Mouse (Mus musculus) forebrain, embryonic 13.5 days (tissue): ENCODE measurements around the gene Mylpf. TPM values are rescaled to one million over a fixed set of nuclear protein-coding genes. Genes with fewer than 3 reads are reported as not detected.

Experiments
- ATAC-seq: fragments of 200-750 bp; cut with Nextera tagmentation; 2 replicates; pipeline ENCODE4 v1.8.0; 2017
- H3K27ac ChIP-seq: fragments of 300-500 bp; sonication (generic); 2 replicates; pipeline ENCODE4 v1.5.1; 2015; ENCODE audit warnings: inconsistent platforms, mild to moderate bottlenecking, moderate library complexity
- H3K27me3 ChIP-seq: fragments of 300-500 bp; sonication (generic); 2 replicates; pipeline ENCODE4 v1.6.1; 2015; ENCODE audit warnings: mild to moderate bottlenecking, inconsistent platforms
- H3K36me3 ChIP-seq: fragments of 300-500 bp; sonication (generic); 2 replicates; pipeline ENCODE4 v1.6.1; 2015; ENCODE audit warnings: mild to moderate bottlenecking, inconsistent platforms; ENCODE audit not compliant: poor library complexity, severe bottlenecking
- H3K4me1 ChIP-seq: fragments of 300-500 bp; sonication (generic); 2 replicates; pipeline ENCODE4 v1.6.1; 2015; ENCODE audit warnings: inconsistent platforms
- H3K4me2 ChIP-seq: fragments of 300-500 bp; sonication (generic); 2 replicates; pipeline ENCODE4 v1.6.1; 2015; ENCODE audit warnings: inconsistent platforms, mild to moderate bottlenecking, moderate library complexity
- H3K4me3 ChIP-seq: fragments of 300-500 bp; sonication (generic); 2 replicates; pipeline ENCODE4 v1.5.1; 2015; ENCODE audit warnings: mild to moderate bottlenecking, inconsistent platforms
- H3K9ac ChIP-seq: fragments of 300-500 bp; sonication (generic); 2 replicates; pipeline ENCODE4 v1.6.1; 2015; ENCODE audit warnings: mild to moderate bottlenecking, inconsistent platforms
- H3K9me3 ChIP-seq: fragments of 300-500 bp; sonication (generic); replicated peaks from 2 replicates; pipeline ENCODE4 v1.6.1; 2016; ENCODE audit warnings: inconsistent platforms
- WGBS: fragments of 180-500 bp; shearing (Covaris S2); methylation state at CpG from one replicate; pipeline ENCODE4 v1.1.7; 2015; 5-methylcytosine and 5-hydroxymethylcytosine counted together
- polyA plus RNA-seq: library from polyadenylated mRNA; unstranded; fragments of >200 nt; fragmentation: Nextera tagmentation; extraction: Ambion mirVana; gene quantifications from 2 replicates; pipeline ENCODE4 v1.2.1, GENCODE M21; 2015

The Mylpf gene
- polyA plus RNA-seq, 1 experiment from 2014 or later = 9.8 TPM

GRCm38 (mm10) chr7:127209851-127210250, 1.2 kb downstream of the Mylpf start:
- no peak overlapping the region; the same call in 1 of the 2 replicates for H3K9ac ChIP-seq

GRCm38 (mm10) chr7:127210266-127210665, 1.6 kb downstream of the Mylpf start:
- Histone ChIP-seq H3K27me3 (peaks cover 9% of the 10 kb centered on the region), H3K4me2 (no peak overlapping the region), H3K36me3 (no peaks in the 10 kb centered on the region; the same call in 1 of the 2 replicates), H3K9ac (no peak overlapping the region), H3K4me3 (no peak overlapping the region), H3K9me3 (no peaks in the 10 kb centered on the region), H3K27ac (no peak overlapping the region), H3K4me1 (peaks cover 35% of the 10 kb centered on the region)
- ATAC-seq = no peak
- 93% methylated on average over 4 of the region's 4 CpGs for WGBS

More at GRCm38 (mm10) chr7:127209851-127210250, 1.2 kb downstream of the Mylpf start:
- H3K4me1 ChIP-seq = peaks cover 35% of the 10 kb centered on the region
- peaks cover 7% of the 10 kb centered on the region for H3K27me3 ChIP-seq
- WGBS = 83% methylated on average over 5 of the region's 5 CpGs
- no peaks in the 10 kb centered on the region; the same call in 1 of the 2 replicates for H3K36me3 ChIP-seq
- H3K27ac ChIP-seq = no peak overlapping the region
- H3K4me3 ChIP-seq = peak overlapping the region; percentile 96; the same call in 1 of the 2 replicates
- no peaks in the 10 kb centered on the region for H3K9me3 ChIP-seq
- ATAC-seq = no peak
- peak overlapping the region; percentile 71 for H3K4me2 ChIP-seq

DNA sequence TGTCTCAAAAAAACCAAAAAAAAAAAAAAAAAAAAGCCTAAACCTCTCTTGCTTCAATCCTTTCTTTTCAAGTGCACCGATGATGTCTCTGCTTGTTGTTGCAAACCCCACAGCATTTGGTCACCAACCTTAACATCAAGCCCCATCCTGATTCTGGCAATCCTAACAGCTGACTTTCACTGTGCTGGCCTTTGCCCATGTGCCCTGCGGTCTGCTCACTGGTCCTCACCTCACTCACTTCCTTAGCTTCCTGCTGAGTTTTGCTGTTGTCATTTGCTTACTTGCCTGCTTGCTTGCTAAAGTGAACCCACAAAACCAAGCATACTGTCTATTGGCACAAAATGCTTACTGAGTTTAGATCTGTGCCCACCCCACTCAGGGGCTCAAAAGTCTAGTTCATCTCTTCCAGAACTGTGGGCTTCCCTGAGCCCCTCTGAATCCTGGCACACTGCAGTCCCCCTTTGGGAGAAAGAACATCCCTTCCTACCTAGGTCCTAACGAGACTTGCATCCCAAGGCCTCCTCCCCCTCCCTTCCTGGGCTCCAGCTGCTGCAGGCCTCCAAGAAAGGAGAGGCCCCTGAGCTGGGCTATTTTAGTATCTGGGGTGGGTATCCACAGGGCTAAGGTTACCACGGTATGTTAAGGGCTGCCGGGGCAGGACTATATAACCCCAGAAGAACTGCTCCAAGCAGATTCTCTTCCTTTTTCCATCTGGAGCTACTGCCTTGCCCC, 2.5 kb downstream of the Mylpf start:
- 73% methylated on average over 5 of the region's 5 CpGs for WGBS
- peaks cover 9% of the 10 kb centered on the region for H3K27me3 ChIP-seq
- no peaks in the 10 kb centered on the region for H3K9me3 ChIP-seq
- no peak for ATAC-seq
- no peak overlapping the region for H3K4me3 ChIP-seq
- H3K4me2 ChIP-seq = no peak overlapping the region
- H3K9ac ChIP-seq = no peak overlapping the region
- no peak overlapping the region for H3K27ac ChIP-seq
- H3K4me1 ChIP-seq = peaks cover 30% of the 10 kb centered on the region
- H3K36me3 ChIP-seq = no peaks in the 10 kb centered on the region

DNA sequence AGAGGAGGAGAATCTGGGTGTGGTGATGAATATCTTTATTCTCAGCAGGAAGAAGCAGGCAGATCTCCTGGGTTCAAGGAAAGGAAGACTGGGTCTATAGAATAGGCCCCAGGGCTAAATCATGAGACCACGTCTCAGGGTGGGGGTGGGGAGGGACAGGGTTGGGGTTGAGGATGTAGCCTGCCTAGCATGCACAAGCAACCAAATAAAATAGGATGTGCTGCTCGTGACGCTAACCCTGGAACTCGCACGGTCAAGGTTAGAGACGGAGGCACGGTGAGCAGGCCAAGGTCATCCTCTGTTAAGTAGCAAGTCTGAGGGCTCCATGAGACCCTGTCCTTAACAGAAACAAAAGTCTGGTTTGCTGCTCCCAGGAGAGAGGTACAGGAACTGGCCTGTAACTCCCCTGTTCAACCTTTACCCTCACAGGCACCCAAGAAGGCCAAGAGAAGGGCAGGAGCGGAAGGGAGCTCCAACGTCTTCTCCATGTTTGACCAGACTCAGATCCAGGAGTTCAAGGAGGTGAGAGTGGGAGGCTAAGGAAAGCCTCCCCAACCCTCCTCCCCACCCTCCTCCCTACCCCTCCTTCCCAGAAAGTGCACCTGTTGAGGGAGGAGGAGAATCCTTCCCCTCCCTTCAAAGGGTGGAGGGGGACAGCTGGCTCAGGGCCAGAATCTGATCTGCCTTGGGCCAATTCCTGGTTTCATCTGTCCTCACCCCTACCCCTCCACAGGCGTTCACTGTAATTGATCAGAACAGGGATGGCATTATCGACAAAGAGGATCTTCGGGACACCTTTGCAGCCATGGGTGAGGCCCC, 4.0 kb downstream of the Mylpf start:
- peaks cover 16% of the 10 kb centered on the region for H3K4me1 ChIP-seq
- no peak for ATAC-seq
- peaks cover 9% of the 10 kb centered on the region for H3K27me3 ChIP-seq
- H3K4me3 ChIP-seq = no peak overlapping the region
- H3K9me3 ChIP-seq = no peaks in the 10 kb centered on the region
- H3K27ac ChIP-seq = no peak overlapping the region
- no peak overlapping the region for H3K9ac ChIP-seq
- 86% methylated on average over 12 of the region's 12 CpGs for WGBS
- no peak overlapping the region for H3K4me2 ChIP-seq
- H3K36me3 ChIP-seq = no peaks in the 10 kb centered on the region

GRCm38 (mm10) chr7:127213485-127213884, 4.8 kb downstream of the Mylpf start:
- H3K36me3 ChIP-seq = no peaks in the 10 kb centered on the region
- 40% methylated on average over 7 of the region's 7 CpGs for WGBS
- H3K4me1 ChIP-seq = peaks cover 15% of the 10 kb centered on the region
- no peak overlapping the region for H3K9ac ChIP-seq
- peaks cover 9% of the 10 kb centered on the region for H3K27me3 ChIP-seq
- no peaks in the 10 kb centered on the region for H3K9me3 ChIP-seq
- ATAC-seq = no peak
- no peak overlapping the region for H3K4me2 ChIP-seq
- H3K4me3 ChIP-seq = no peak overlapping the region
- no peak overlapping the region for H3K27ac ChIP-seq

GRCm38 (mm10) chr7:127213930-127214329, 5.2 kb downstream of the Mylpf start:
- peaks cover 15% of the 10 kb centered on the region for H3K4me1 ChIP-seq
- no peak for ATAC-seq
- H3K27ac ChIP-seq = no peak overlapping the region

DNA sequence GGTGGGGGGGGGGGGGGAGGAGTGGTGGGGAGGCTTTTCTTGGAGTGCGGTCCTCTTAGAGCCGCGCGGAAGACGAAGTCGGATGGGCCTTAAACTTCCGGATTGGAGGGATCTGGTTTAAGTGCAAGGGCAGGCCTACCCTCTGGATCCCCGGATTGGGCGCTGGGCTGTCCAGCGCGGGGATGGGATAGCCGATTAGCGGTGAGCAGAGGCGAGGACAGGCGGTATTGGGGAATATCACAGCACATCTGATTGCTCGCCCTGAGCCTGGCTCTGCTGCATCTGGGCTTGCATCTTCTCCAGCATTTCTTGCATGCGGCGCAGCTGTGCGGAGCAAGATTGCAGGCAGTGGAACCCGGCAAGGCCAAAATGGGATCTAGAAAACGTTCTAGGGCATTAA, 5.8 kb downstream of the Mylpf start:
- Histone ChIP-seq H3K36me3 (no peaks in the 10 kb centered on the region), H3K4me1 (peaks cover 12% of the 10 kb centered on the region; the same call in 1 of the 2 replicates), H3K4me3 (0 out of 2 replicates have a peak overlapping the region, but pooled peaks have one; percentile 14), H3K9ac (0 out of 2 replicates have a peak overlapping the region, but pooled peaks have one; percentile 30), H3K27me3 (peaks cover 9% of the 10 kb centered on the region), H3K4me2 (no peak overlapping the region), H3K9me3 (no peaks in the 10 kb centered on the region), H3K27ac (no peak overlapping the region)
- ATAC-seq = no peak
- 33% methylated on average over 21 of the region's 21 CpGs for WGBS

More at GRCm38 (mm10) chr7:127213930-127214329, 5.2 kb downstream of the Mylpf start:
- H3K4me2 ChIP-seq = no peak overlapping the region
- 56% methylated on average over 12 of the region's 12 CpGs for whole genome bisulfite sequencing
- H3K9ac ChIP-seq = no peak overlapping the region
- H3K27me3 ChIP-seq = peaks cover 9% of the 10 kb centered on the region
- no peak overlapping the region for H3K4me3 ChIP-seq
- H3K36me3 ChIP-seq = no peaks in the 10 kb centered on the region
- H3K9me3 ChIP-seq = no peaks in the 10 kb centered on the region

DNA sequence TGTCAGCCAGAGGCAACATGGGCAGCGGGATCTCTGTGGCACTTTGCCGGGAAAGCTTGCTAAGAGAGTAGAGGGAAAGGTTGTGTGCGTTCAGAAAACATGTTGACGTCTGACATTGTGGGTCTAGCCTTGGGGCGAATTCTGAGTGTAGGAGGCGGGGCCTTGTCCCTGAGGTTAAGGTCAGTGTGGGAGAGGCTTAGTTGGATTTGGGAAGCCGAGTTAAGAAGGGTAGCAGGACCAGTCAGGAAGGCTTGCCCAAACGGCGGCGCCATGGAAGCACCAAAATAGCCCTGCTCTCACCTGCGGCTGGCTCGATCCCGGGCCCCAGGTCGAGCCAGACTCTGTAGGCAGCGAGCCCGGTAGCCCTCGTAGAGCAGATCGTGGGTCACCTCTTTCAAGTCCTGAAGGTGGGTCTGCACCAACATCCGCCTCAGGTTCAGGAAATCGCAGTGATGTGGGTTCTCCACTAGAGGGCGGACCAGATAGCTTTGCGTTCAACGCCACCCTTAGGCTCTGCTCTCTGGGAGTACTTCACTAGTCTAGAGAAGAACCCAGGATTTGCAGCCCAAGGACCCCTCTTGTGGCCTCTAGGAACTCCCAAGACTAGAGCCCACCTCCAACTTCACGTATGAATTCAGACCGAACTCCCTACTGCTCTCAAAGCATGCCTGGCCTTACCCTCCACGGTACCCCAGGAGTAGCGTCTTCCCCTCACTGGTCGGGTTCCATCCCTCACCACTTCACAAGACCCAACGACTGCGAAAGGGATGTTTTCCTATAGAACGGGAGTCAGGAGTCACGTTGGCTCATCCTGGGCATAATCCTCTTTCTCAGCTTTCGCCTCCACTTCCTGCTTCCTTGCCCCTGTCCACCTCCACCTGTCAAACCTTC, 6.5 kb downstream of the Mylpf start:
- Histone ChIP-seq H3K36me3 (no peaks in the 10 kb centered on the region), H3K9ac (peak overlapping the region; percentile 30; the same call in 1 of the 2 replicates), H3K9me3 (no peaks in the 10 kb centered on the region), H3K27me3 (peaks cover 9% of the 10 kb centered on the region), H3K27ac (no peak overlapping the region), H3K4me2 (peak overlapping the region; percentile 48), H3K4me1 (peaks cover 5% of the 10 kb centered on the region; the same call in 1 of the 2 replicates), H3K4me3 (peak overlapping the region; percentile 14; the same call in 1 of the 2 replicates)
- ATAC-seq = peak; percentile 36; the same call in 1 of the 2 replicates
- WGBS = 29% methylated on average over 33 of the region's 33 CpGs

DNA sequence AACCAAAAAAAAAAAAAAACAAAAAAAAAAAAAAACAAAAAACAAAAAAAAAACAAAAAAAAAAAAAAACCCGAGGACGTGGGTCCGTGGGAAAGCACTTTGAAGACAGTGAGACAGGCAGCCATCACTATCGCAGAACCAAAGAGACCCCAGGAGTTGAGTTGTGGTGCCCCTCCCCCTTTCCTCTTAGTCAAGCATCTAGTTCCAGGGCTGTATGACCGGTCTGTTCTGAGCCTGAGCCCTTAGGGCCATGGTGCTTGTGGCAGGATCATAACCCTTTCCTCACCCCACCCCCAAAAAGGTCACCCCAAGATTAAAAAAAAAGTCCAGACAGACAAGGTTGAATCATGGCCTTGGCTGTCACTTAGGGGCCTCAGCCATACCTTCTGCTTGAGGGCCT, 7.6 kb downstream of the Mylpf start:
- H3K9ac ChIP-seq = no peak overlapping the region
- no peak overlapping the region for H3K4me2 ChIP-seq
- no peak for ATAC-seq
- WGBS = 80% methylated on average over 5 of the region's 5 CpGs
- H3K4me3 ChIP-seq = no peak overlapping the region
- peaks cover 9% of the 10 kb centered on the region for H3K27me3 ChIP-seq
- H3K36me3 ChIP-seq = no peaks in the 10 kb centered on the region
- no peak overlapping the region for H3K27ac ChIP-seq
- H3K4me1 ChIP-seq = peaks cover 5% of the 10 kb centered on the region; the same call in 1 of the 2 replicates
- no peaks in the 10 kb centered on the region for H3K9me3 ChIP-seq

DNA sequence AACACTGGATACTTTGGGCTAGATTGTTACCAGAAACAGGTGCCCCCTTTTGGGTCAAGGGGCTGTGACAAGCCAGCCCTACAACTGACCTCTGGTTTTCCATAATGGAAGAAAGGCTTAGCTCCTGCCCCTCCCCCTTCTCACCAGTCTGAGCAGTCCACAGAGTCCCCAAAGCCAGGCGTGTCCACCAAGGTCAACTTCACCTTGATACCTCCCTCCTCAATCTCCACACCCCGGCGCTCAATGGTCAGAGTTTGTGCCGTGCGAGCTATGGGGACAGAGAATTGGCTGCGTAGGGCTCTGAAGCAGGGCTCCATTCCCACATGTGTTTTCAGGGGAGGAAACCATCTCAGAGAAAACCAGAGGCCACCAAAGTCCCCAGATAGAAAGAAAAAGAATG, 8.8 kb downstream of the Mylpf start:
- Histone ChIP-seq H3K9me3 (no peaks in the 10 kb centered on the region), H3K27ac (no peak overlapping the region), H3K36me3 (no peaks in the 10 kb centered on the region; the same call in 1 of the 2 replicates), H3K27me3 (peaks cover 9% of the 10 kb centered on the region), H3K4me2 (no peak overlapping the region), H3K9ac (no peak overlapping the region), H3K4me1 (peaks cover 5% of the 10 kb centered on the region; the same call in 1 of the 2 replicates), H3K4me3 (no peak overlapping the region)
- ATAC-seq = no peak
- WGBS = 94% methylated on average over 6 of the region's 6 CpGs

- WGBS = 86% methylated on average over 10 of the region's 10 CpGs
- H3K9me3 ChIP-seq = no peaks in the 10 kb centered on the region
- peaks cover 5% of the 10 kb centered on the region; the same call in 1 of the 2 replicates for H3K4me1 ChIP-seq
- peaks cover 9% of the 10 kb centered on the region for H3K27me3 ChIP-seq
- H3K4me2 ChIP-seq = no peak overlapping the region
- no peaks in the 10 kb centered on the region; the same call in 1 of the 2 replicates for H3K36me3 ChIP-seq
- H3K4me3 ChIP-seq = no peak overlapping the region
- no peak overlapping the region for H3K9ac ChIP-seq
- H3K27ac ChIP-seq = no peak overlapping the region
- ATAC-seq = no peak
Measured at GRCm38 (mm10) chr7:127217901-127218642, 9.4 kb downstream of the Mylpf start.
